Mouse (Mus musculus): ENCODE measurements around the gene Erfe. TPM values are rescaled to one million over a fixed set of nuclear protein-coding genes. Genes with fewer than 3 reads are reported as not detected.

The Erfe gene
- polyA plus RNA-seq, 1 experiment: 10.8 TPM

DNA sequence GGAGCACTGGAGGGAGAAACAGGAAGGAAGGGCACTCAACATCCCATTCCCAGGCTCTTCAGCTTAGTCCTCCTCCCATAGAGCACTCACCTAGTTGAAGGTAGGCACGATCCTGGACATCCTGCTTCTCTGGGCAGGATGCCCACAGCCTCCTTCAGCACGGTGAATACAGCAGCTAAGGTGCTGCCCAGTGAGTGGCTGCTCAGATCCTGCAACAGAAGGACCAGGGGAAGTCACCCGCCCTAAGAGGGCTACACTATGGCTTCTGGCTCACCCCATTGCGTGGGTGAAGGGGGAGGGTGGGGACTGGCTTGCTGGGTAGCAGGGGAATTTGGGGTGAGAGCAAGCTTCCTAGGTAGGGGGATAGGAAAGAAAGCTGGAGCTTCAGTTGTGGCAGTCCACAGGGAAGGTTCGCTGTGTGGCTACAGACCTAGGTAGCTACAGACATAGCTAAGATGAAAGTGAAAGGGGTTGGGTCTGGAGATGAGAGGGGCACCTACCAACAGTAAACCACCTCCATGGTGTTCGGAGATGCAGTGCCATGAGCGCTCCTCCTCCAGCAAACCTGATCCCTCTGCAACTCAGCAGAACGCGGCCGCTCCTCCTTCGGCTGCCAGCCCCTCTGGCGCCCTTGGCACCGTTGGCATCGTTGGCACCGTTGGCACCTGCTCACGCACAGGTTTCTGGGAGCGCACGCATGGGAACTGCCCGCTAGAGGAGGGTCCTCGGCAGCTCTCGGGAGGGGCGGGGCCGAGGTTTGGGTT, 39.4 kb downstream of the Erfe start:
- H3K27ac ChIP-seq (ENCODE audit: insufficient read depth, low read length): no peak overlapping the region
- H3K4me3 ChIP-seq (ENCODE audit: insufficient read depth, low read length): no peak overlapping the region
- no peak for TF ChIP-seq CTCF (IDR thresholded peaks at IDR 0.05; ENCODE audit: borderline replicate concordance, insufficient read depth, low read length)
- no peak for TF ChIP-seq POLR2A (IDR thresholded peaks at IDR 0.05; ENCODE audit: low read depth, low read length)
- no peaks in the 10 kb centered on the region for H3K4me1 ChIP-seq (ENCODE audit: control insufficient read depth, insufficient read depth, low read length)

DNA sequence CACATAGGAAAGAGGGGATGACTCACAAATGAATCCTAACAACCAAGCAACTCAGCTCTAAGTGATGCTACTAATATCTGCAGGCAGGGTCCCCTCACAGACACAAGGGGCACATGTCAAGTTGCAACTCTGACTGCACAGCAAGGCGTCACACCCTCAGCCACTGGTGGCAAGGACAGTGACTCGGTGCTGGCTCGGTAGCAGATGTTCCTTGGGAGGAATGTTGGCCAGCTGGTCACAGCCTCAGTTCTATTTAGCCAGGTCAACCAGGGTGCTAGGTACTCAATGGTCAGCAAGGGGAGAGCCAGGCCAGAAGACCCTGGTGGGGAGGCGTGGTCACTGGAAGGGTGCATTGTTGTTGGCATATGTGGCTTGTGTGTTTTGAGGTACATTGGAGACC, 41.6 kb downstream of the Erfe start:
- TF ChIP-seq CTCF (IDR thresholded peaks at IDR 0.05; ENCODE audit: borderline replicate concordance, insufficient read depth, low read length): no peak
- H3K4me1 ChIP-seq (ENCODE audit: control insufficient read depth, insufficient read depth, low read length): 0 out of 2 replicates have a peak, but pooled peaks cover 2% of the 10 kb centered on the region
- no peak overlapping the region for H3K27ac ChIP-seq (ENCODE audit: insufficient read depth, low read length)
- no peak overlapping the region for H3K4me3 ChIP-seq (ENCODE audit: insufficient read depth, low read length)

DNA sequence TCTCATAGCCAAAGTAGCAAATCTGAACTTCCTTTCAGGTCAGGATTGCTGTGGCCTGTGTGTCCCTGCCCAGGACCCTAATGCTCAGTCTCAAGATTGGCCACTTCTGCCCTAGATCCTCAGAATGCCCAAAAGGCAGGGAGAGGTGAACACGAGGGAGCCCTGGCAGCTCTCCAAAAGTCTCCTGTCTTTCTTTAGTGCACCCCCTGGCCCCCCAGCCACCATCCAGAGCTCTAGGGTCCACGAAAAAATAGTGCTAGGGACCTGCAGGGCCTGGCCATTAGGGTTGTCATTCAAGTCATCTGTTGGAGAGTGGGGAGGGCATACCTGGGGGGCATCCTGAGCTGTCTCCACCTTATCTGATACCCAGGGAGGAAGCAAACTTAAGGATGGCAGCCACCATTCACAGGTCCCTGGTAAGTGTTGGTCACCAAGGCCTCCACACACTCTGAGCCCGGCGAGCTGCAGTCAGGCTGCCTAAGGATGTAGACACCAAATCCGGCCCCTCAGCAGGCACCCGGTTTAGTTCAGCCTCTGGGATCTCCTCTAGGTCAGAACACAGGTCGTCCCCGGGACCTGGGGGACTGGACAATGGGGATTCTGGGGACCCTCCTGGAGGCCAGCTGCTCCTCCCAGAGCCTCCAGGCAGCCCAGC, 45.5 kb downstream of the Erfe start:
- H3K4me3 ChIP-seq (ENCODE audit: insufficient read depth, low read length): no peak overlapping the region
- 0 out of 2 replicates have a peak, but pooled peaks cover 2% of the 10 kb centered on the region for H3K4me1 ChIP-seq (ENCODE audit: control insufficient read depth, insufficient read depth, low read length)
- H3K27ac ChIP-seq (ENCODE audit: insufficient read depth, low read length): no peak overlapping the region
- no peak for TF ChIP-seq POLR2A (IDR thresholded peaks at IDR 0.05; ENCODE audit: low read depth, low read length)
- TF ChIP-seq CTCF (IDR thresholded peaks at IDR 0.05; ENCODE audit: borderline replicate concordance, insufficient read depth, low read length): no peak

DNA sequence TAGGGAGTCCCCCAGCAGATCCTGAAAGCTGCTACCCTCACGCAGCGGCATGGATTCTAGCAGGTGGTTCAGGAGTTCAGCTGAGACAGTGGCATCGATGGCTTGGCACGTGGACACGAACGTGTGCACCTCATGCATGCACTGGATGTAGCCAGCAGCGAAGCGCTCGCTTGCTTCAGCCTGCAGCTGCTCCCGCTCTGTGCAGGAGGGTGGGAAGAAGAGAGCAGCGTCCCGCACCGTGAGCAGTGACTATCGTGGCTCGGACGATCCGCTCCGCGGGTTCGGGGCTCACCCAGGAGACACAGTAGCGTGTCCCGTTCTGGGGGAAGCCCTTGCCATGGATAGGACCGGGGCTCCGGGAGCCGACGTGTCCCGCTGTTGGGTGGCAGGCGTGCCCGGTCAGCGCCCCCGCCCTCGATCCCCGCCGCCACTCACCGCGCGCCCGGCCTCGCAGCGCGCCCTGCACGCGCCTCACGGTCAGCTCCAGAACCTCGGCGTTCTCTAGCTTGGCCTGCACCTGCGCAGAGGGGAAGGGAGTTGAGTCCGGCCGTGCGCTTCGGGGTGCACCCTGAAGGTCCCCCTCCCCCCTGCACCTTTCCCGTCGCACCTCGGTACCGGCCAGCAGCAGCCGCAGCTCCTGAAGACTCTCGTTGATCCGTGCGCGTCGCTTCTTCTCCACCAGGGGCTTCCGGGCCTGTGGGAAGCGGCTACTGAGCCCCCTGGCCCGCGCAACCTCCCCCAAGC, 46.2 kb downstream of the Erfe start:
- Histone ChIP-seq H3K27ac (ENCODE audit: insufficient read depth, low read length) (no peak overlapping the region), H3K4me1 (ENCODE audit: control insufficient read depth, insufficient read depth, low read length) (0 out of 2 replicates have a peak, but pooled peaks cover 2% of the 10 kb centered on the region), H3K4me3 (ENCODE audit: insufficient read depth, low read length) (peak overlapping the region; percentile 70)
- TF ChIP-seq POLR2A (IDR thresholded peaks at IDR 0.05; ENCODE audit: low read depth, low read length) (no peak; the same call in 1 of the 2 replicates), CTCF (IDR thresholded peaks at IDR 0.05; ENCODE audit: borderline replicate concordance, insufficient read depth, low read length) (no peak)

DNA sequence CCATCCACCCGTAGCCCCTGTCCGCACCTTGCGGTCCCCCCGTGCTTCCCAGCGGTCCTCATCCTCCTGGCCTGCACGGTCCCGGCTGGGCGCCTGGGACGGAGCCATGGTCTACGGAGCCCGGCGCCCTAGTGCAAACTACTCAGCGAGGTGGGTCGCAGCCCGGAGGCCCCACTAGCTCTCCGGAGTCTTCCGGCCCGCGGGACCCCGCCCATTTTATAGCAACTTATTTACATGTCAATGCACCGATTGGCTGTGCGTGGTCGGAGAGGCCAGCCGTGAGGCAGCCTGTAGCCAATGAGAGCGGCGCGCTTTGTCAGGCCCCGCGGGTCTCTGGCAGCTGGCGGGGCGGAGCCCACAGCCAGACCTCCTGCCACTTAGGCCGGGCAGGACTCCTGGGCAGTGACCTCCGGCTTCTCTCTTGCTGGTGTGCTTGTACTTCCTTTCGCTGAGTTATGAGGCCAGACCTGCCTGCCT, 46.8 kb downstream of the Erfe start:
- TF ChIP-seq POLR2A (IDR thresholded peaks at IDR 0.05; ENCODE audit: low read depth, low read length): peak; percentile 87
- TF ChIP-seq CTCF (IDR thresholded peaks at IDR 0.05; ENCODE audit: borderline replicate concordance, insufficient read depth, low read length): no peak
- 0 out of 2 replicates have a peak, but pooled peaks cover 2% of the 10 kb centered on the region for H3K4me1 ChIP-seq (ENCODE audit: control insufficient read depth, insufficient read depth, low read length)
- peak overlapping the region; percentile 70 for H3K4me3 ChIP-seq (ENCODE audit: insufficient read depth, low read length)
- no peak overlapping the region for H3K27ac ChIP-seq (ENCODE audit: insufficient read depth, low read length)

DNA sequence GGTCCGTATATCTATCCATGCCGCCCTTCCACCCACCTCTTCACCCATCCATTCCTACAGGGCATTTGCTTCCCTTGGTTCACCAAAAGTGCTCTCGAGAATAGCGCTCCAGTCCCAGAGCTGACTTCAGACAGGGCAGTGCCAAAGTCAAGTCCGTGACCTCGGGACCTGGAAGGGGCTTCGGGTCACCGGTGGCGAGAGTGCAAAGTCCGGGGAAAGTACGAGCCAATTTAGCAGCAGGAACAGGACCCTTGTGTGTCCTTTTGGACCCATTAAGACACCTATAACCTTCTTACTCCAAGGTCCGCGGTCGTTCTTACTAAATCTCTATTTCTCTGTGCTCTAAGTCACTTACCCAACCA, 47.3 kb downstream of the Erfe start:
- H3K27ac ChIP-seq (ENCODE audit: insufficient read depth, low read length): no peak overlapping the region
- H3K4me1 ChIP-seq (ENCODE audit: control insufficient read depth, insufficient read depth, low read length): 0 out of 2 replicates have a peak, but pooled peaks cover 2% of the 10 kb centered on the region

DNA sequence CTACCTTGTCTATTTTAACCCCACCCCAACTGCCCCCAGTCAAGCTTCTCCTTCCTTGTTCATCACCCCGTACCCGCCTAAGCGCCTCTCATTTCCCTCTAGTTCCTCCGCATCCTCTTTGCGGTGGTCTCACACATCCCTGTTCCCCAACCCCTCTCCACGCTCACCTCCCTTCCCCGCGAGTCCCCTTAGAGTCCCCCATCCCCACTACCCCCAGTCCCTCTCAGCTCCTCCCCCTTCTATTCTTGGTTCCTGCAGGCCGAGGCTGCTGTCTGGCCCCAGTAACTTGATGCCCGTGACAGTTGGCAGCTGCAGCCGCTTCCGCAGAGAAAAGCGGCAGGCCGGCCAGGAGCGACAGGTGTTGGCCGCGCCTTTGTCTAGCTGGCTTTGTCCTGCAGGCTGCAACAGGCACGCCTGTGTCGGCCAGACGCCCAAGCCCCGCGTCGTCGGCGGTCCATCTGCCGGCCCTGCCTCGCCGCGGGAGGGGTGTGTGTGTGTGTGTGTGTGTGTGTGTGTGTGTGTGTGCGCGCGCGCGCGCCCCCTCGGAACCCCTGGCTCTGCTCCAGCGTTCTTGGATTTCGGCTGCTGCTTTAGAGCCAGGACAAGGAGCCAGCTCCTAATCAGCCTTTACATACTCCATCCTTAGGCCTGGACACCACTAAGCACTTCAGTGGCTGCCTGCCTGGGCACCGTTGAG, 47.8 kb downstream of the Erfe start, which contains the start of gene Hes6:
TSS of gene Hes6 (minus strand) at position 141 of the 697 bp plus-strand sequence.
- H3K4me3 ChIP-seq (ENCODE audit: insufficient read depth, low read length): peak within 1 kb of the TSS; percentile 70
- no peak within 1 kb of the TSS for H3K27ac ChIP-seq (ENCODE audit: insufficient read depth, low read length)
- H3K4me1 ChIP-seq (ENCODE audit: control insufficient read depth, insufficient read depth, low read length): 0 out of 2 replicates have a peak, but pooled peaks cover 2% of the 10 kb centered on the region
- TF ChIP-seq CTCF (IDR thresholded peaks at IDR 0.05; ENCODE audit: borderline replicate concordance, insufficient read depth, low read length) (no peak), POLR2A (IDR thresholded peaks at IDR 0.05; ENCODE audit: low read depth, low read length) (no peak)

More for the DNA sequence above, 47.3 kb downstream of the Erfe start:
- no peak for TF ChIP-seq POLR2A (IDR thresholded peaks at IDR 0.05; ENCODE audit: low read depth, low read length)
- no peak for TF ChIP-seq CTCF (IDR thresholded peaks at IDR 0.05; ENCODE audit: borderline replicate concordance, insufficient read depth, low read length)
- H3K4me3 ChIP-seq (ENCODE audit: insufficient read depth, low read length): peak overlapping the region; percentile 39

DNA sequence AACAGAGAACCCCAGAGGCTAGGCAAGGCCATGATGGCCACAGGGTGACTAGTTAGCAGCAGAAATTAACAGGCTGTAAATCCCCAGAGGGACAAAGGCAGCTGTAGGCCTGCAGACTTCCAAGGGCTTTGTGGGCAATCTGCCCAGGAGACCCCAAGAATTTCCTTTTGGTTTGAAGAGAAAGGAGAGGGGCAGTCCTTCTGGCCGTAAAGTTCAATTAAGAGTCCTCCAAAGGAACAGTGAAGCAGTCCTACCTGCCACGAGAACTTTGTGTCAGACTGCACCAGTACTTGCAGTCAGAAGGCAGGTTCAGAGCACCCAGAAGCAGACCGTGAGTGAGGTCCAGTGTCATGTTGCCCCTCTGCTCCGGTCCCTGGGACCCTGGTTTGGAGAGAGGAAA, 48.7 kb downstream of the Erfe start:
- H3K4me1 ChIP-seq (ENCODE audit: control insufficient read depth, insufficient read depth, low read length): 0 out of 2 replicates have a peak, but pooled peaks cover 2% of the 10 kb centered on the region
- no peak overlapping the region for H3K4me3 ChIP-seq (ENCODE audit: insufficient read depth, low read length)
- no peak for TF ChIP-seq CTCF (IDR thresholded peaks at IDR 0.05; ENCODE audit: borderline replicate concordance, insufficient read depth, low read length)
- no peak for TF ChIP-seq POLR2A (IDR thresholded peaks at IDR 0.05; ENCODE audit: low read depth, low read length)
- no peak overlapping the region for H3K27ac ChIP-seq (ENCODE audit: insufficient read depth, low read length)

DNA sequence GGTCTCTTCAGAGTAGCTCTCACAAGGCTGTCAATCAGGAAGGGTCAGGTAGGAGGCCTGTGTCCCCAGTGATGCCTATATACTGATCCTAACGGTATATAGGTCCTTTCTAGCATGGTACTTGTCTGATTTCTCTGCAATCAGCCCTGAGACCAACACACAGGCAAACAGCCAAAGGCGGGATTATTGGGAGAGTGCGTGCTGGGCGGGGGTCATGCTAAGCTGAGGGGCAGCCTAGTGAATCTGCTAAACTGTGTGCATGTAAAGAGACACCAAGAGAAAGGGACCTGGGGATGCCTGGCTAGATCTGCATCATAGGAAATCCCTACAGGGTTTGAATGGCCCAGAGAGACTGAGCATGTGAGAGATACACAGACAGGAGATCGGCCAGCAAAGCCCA, 49.1 kb downstream of the Erfe start:
- Histone ChIP-seq H3K4me1 (ENCODE audit: control insufficient read depth, insufficient read depth, low read length) (0 out of 2 replicates have a peak, but pooled peaks cover 2% of the 10 kb centered on the region), H3K4me3 (ENCODE audit: insufficient read depth, low read length) (no peak overlapping the region), H3K27ac (ENCODE audit: insufficient read depth, low read length) (no peak overlapping the region)
- no peak for TF ChIP-seq POLR2A (IDR thresholded peaks at IDR 0.05; ENCODE audit: low read depth, low read length)
- no peak for TF ChIP-seq CTCF (IDR thresholded peaks at IDR 0.05; ENCODE audit: borderline replicate concordance, insufficient read depth, low read length)
